Mouse (Mus musculus): ENCODE measurements at regions not wholly inside any gene's neighbourhood (a gene's known extent, or its start where the extent isn't known, plus 50 kb on each side); places are given as distances from the start of the nearest gene placed in this dataset.

DNA sequence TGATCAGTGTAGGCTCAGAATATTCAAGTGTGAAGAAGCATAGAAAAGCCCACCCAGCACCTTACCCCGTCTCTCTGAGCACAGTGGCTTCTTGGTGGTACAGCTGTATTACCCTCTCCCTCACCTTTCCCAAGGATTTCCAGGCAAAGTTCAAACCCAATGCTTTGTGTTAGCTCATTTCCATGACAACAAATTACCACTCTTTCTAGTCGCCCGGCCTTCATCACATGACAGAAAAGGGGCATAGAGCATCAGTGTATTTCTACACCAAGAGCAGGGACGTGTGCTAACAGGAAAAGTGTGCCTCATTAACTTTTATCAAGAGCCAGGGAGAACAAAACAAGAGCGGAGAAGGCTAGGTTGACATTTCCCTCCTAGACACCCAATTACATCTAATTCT lies 148.6 kb upstream of the Plxnc1 start:
- TF ChIP-seq GATA1 (IDR thresholded peaks at IDR 0.05; ENCODE audit: borderline replicate concordance, low read length): no peak
- no peak for TF ChIP-seq FLI1 (IDR thresholded peaks at IDR 0.05; ENCODE audit: low read length)

Measured in megakaryocyte, embryonic 14.5 days (primary cell).